Mouse (Mus musculus) neural tube, embryonic 15.5 days (tissue): ENCODE measurements around the gene Ppl. TPM values are rescaled to one million over a fixed set of nuclear protein-coding genes. Genes with fewer than 3 reads are reported as not detected.

Experiments
- ATAC-seq: fragments of 200-750 bp; cut with Nextera tagmentation; 2 replicates; pipeline ENCODE4 v1.8.0; 2017; ENCODE audit warnings: mild to moderate bottlenecking, moderate TSS enrichment, moderate library complexity; ENCODE audit not compliant: low FRiP score
- H3K27ac ChIP-seq: fragments of 300-500 bp; sonication (generic); replicated peaks from 2 replicates; pipeline ENCODE4 v1.5.1; 2015; ENCODE audit warnings: mild to moderate bottlenecking, inconsistent platforms
- H3K27me3 ChIP-seq: fragments of 300-500 bp; sonication (generic); replicated peaks from 2 replicates; pipeline ENCODE4 v1.6.1; 2015; ENCODE audit warnings: inconsistent platforms
- H3K36me3 ChIP-seq: fragments of 300-500 bp; sonication (generic); 2 replicates; pipeline ENCODE4 v1.6.1; 2015; ENCODE audit warnings: inconsistent platforms
- H3K4me1 ChIP-seq: fragments of 300-500 bp; sonication (generic); 2 replicates; pipeline ENCODE4 v1.6.1; 2015; ENCODE audit warnings: inconsistent platforms
- H3K4me2 ChIP-seq: fragments of 300-500 bp; sonication (generic); 2 replicates; pipeline ENCODE4 v1.6.1; 2015; ENCODE audit warnings: inconsistent platforms, mild to moderate bottlenecking, moderate library complexity
- H3K4me3 ChIP-seq: fragments of 300-500 bp; sonication (generic); replicated peaks from 2 replicates; pipeline ENCODE4 v1.5.1; 2015; ENCODE audit warnings: mild to moderate bottlenecking, inconsistent platforms
- H3K9ac ChIP-seq: fragments of 300-500 bp; sonication (generic); replicated peaks from 2 replicates; pipeline ENCODE4 v1.6.1; 2015; ENCODE audit warnings: mild to moderate bottlenecking, inconsistent platforms
- H3K9me3 ChIP-seq: fragments of 300-500 bp; sonication (generic); replicated peaks from 2 replicates; pipeline ENCODE4 v1.6.1; 2016; ENCODE audit warnings: inconsistent platforms
- WGBS: fragments of 180-500 bp; shearing (Covaris S2); methylation state at CpG from one replicate; pipeline ENCODE4 v1.1.7; 2015; ENCODE audit warnings: mixed read lengths; 5-methylcytosine and 5-hydroxymethylcytosine counted together
- polyA plus RNA-seq: library from polyadenylated mRNA; unstranded; fragments of >200 nt; fragmentation: Nextera tagmentation; extraction: Ambion mirVana; gene quantifications from 2 replicates; pipeline ENCODE4 v1.2.1, GENCODE M21; 2015

Gene Ppl
- polyA plus RNA-seq, 1 experiment from 2014 or later = 0.35 TPM

DNA sequence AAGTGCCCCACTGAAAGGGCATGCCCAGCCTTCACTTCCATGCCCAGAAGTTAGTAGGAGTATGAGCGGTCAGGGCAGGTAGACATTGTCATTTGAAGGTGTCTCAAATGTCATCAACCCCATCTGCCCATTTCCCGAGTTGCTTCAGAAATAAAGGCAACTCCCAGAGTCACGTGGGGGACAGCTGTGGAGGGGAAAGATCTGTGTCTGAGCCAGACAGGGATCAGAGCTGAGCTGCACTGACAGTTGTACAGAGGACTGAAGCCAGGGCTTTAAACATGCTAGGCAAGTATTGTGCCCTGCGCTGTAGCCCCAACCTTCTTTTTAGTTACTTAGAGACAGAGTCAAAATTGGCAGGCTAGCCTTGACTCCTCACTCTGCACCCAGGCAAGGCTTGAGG lies 12.4 kb downstream of the Ppl start:
- Histone ChIP-seq H3K9ac (no peak overlapping the region), H3K36me3 (no peaks in the 10 kb centered on the region), H3K27me3 (0 out of 2 replicates have a peak, but pooled peaks cover 6% of the 10 kb centered on the region), H3K27ac (no peak overlapping the region), H3K4me2 (no peak overlapping the region), H3K4me1 (no peaks in the 10 kb centered on the region), H3K4me3 (no peak overlapping the region), H3K9me3 (no peaks in the 10 kb centered on the region)
- ATAC-seq = no peak
- WGBS = 89% methylated on average over 4 of the region's 4 CpGs

DNA sequence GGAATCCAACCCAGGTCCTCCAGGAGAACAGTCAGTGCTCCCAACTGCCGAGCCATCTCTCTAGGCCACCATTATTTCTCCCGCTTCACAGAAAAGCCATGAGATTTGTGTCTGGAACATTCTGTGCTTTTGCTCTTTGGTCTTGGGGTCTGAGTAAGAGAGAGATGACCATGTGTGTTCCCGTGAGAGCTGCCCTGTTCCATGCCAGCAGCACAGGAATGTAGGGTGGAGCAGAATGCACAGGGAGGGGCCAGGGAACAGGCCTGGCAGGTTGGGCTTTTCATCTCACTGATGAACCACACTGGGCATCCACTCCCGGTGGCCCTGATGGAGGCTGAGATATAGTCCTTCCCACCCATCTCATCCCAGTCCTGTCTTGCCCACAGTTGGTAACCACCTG lies 12.8 kb downstream of the Ppl start:
- WGBS = 87% methylated on average over 4 of the region's 4 CpGs
- Histone ChIP-seq H3K27me3 (0 out of 2 replicates have a peak, but pooled peaks cover 6% of the 10 kb centered on the region), H3K9ac (no peak overlapping the region), H3K9me3 (no peaks in the 10 kb centered on the region), H3K36me3 (no peaks in the 10 kb centered on the region), H3K4me3 (no peak overlapping the region), H3K4me1 (no peaks in the 10 kb centered on the region), H3K27ac (no peak overlapping the region), H3K4me2 (no peak overlapping the region)
- ATAC-seq = no peak

DNA sequence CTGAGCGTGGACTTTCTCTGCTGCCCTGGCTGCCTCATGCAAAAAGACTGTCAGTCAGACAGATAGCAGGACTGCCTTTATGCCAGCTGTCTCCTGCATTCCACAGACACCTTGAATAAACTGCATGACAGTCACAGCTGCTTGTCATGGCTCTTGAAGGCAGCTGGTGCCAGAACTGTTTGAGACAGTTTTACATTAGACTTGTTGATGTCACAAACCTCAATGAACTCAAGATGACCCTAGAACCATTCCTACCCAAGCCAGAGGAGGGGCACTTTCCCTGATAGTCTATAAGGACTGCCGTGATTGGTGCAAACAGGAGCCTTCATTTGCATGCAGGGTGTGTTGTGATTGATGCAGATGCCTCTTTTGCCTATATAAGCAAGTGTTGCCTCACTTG lies 18.6 kb downstream of the Ppl start:
- WGBS = 69% methylated on average over 2 of the region's 2 CpGs
- Histone ChIP-seq H3K4me2 (no peak overlapping the region), H3K9me3 (no peaks in the 10 kb centered on the region), H3K36me3 (no peaks in the 10 kb centered on the region), H3K4me3 (no peak overlapping the region), H3K27me3 (no peaks in the 10 kb centered on the region), H3K27ac (no peak overlapping the region), H3K4me1 (no peaks in the 10 kb centered on the region; the same call in 1 of the 2 replicates), H3K9ac (no peak overlapping the region)
- ATAC-seq = no peak

DNA sequence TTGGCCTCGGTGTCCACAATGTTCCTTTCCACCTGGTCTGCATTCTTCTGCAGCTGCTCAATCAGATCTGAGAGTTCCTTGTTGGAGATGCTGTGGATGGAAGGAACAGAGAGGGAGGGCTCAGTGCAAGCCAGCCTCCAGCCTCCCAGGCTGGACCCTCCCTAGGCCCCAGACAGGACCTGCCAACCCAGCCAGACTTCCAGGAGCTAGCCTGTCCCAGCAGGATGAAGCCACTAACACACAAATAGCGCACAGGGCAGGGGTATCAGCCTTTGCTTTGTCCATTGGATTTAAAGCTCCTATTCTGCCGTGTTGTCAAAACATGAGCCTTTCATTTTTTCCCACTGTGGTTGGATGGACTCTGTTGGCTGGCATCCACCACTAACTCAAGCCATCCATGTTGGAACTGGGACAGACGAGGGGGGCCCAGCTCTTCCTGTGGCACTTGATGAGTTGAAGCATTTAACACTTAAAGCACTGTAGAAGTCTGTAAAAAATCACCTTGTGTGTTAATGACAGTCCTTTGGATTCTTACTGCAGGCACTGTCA lies 19.1 kb downstream of the Ppl start:
- Histone ChIP-seq H3K27me3 (no peaks in the 10 kb centered on the region), H3K4me1 (no peaks in the 10 kb centered on the region; the same call in 1 of the 2 replicates), H3K4me2 (no peak overlapping the region), H3K36me3 (no peaks in the 10 kb centered on the region), H3K27ac (no peak overlapping the region), H3K9ac (no peak overlapping the region), H3K4me3 (no peak overlapping the region), H3K9me3 (no peaks in the 10 kb centered on the region)
- ATAC-seq = no peak
- 65% methylated on average over 4 of the region's 4 CpGs for WGBS

DNA sequence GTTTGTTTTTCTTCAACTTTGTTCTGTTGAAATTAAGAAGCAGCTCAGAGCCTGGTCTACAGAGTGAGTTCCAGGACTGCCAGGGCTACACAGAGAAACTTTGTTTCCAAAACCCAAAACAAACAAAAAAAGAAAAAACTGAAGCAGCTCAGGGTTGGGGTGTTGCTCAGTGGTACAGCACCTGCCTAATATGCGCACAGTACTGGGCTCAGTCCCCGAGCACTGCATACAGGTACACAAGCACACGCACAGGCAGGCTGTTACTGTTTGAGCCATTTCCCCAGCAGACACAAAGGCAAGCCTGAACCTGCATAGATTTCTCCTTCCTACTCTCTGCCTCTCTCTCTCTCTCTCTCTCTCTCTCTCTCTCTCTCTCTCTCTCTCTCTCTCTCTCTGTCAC lies 21.2 kb downstream of the Ppl start:
- H3K27me3 ChIP-seq = no peaks in the 10 kb centered on the region
- H3K4me1 ChIP-seq = no peaks in the 10 kb centered on the region; the same call in 1 of the 2 replicates
- H3K9me3 ChIP-seq = no peaks in the 10 kb centered on the region
- H3K4me3 ChIP-seq = no peak overlapping the region
- H3K9ac ChIP-seq = no peak overlapping the region
- WGBS = 87% methylated on average over 3 of the region's 3 CpGs
- H3K36me3 ChIP-seq = no peaks in the 10 kb centered on the region
- no peak overlapping the region for H3K27ac ChIP-seq
- ATAC-seq = no peak
- H3K4me2 ChIP-seq = no peak overlapping the region

DNA sequence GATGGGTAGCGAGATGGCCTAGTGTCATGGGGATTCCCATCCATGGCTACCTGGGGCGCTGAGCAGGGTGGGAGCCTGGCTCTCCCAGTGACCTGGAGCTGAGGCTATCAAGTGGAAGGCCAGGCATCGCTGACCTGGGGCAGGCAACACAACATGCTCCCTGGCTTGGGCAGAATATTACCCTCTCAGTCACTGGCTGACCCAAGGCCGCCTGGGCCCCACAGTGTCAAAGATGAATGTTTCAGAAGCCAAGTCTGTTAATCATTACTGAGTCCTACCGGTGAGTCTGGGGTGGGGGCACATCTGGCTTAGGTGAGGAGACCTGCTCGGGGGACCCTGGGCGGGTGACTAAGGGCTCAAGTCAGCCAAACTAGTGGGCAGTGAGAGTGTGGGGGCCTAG lies 22.3 kb downstream of the Ppl start:
- H3K9ac ChIP-seq = no peak overlapping the region
- 76% methylated on average over 7 of the region's 7 CpGs for WGBS
- no peak overlapping the region for H3K27ac ChIP-seq
- H3K4me1 ChIP-seq = no peaks in the 10 kb centered on the region; the same call in 1 of the 2 replicates
- no peaks in the 10 kb centered on the region for H3K27me3 ChIP-seq
- no peak overlapping the region for H3K4me3 ChIP-seq
- no peak for ATAC-seq
- H3K9me3 ChIP-seq = no peaks in the 10 kb centered on the region
- no peaks in the 10 kb centered on the region for H3K36me3 ChIP-seq
- H3K4me2 ChIP-seq = no peak overlapping the region

DNA sequence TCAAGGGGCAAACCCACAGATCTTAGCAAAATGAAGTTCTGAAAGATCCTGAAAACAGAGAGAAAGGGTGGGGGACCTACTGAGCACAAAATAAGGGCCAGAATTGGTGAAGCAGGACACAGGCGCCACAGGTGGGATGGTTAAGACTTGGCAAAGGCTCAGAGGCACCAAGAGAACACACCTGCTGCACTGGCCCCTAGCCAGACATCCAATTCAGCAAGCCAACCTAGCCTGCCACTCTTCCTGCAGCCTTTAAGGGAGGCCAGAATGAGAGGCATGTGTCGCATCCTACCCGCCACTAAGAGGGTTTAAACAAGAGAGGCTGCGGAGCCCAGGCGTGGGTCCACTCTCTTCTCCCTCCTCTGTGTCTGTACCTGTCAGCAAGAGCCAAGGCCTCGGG lies 31.2 kb downstream of the Ppl start:
- Histone ChIP-seq H3K4me3 (no peak overlapping the region), H3K4me1 (no peaks in the 10 kb centered on the region), H3K27me3 (no peaks in the 10 kb centered on the region), H3K36me3 (no peaks in the 10 kb centered on the region), H3K9me3 (no peaks in the 10 kb centered on the region), H3K4me2 (no peak overlapping the region), H3K9ac (no peak overlapping the region), H3K27ac (no peak overlapping the region)
- 82% methylated on average over 6 of the region's 6 CpGs for WGBS
- ATAC-seq = no peak

DNA sequence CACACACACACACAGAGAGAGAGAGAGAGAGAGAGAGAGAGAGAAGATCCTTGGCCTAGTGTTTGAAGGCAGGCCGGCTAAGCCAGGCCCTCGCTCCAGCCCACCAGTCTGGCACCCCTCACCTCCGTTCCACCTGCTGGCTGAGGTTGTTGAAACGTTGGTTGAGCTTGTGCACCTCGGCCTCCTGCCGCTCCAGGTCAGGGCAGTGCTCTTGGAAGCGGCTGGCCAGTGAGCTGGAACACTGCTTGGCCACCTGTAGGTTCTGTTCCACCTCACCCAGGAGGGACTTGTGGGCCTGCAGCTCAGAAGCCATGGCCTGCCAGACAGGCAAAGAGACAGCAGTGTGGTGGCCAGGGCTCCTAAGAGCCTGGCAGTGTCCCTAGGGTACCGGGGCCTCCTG lies 35.7 kb downstream of the Ppl start:
- WGBS = 79% methylated on average over 8 of the region's 8 CpGs
- H3K9me3 ChIP-seq = no peaks in the 10 kb centered on the region
- H3K4me1 ChIP-seq = no peaks in the 10 kb centered on the region
- no peak overlapping the region for H3K4me3 ChIP-seq
- H3K27ac ChIP-seq = no peak overlapping the region
- no peak overlapping the region for H3K4me2 ChIP-seq
- no peak for ATAC-seq
- no peaks in the 10 kb centered on the region for H3K27me3 ChIP-seq
- no peaks in the 10 kb centered on the region for H3K36me3 ChIP-seq
- H3K9ac ChIP-seq = no peak overlapping the region

DNA sequence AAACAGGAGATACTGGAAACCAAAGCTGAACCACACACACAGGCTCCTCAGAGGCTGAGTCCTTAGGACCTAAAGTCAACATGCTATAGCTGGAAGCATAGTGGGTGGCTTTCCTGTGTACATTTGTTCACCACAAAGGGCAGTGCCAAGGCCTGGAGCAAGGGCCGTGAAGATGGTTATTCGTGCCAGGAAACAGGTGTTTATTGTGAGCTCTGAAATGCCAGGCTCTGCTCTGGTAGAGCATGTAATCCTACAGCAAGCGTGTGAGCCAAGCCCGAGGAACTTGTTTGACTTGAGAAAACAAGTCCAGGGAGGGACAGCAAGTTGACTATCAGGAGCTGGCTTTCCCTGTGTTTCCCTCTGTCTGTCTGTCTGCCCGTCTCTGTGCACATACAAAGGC lies 38.9 kb downstream of the Ppl start:
- Histone ChIP-seq H3K4me2 (no peak overlapping the region), H3K36me3 (peaks cover 10% of the 10 kb centered on the region; the same call in 1 of the 2 replicates), H3K4me3 (no peak overlapping the region), H3K27me3 (no peaks in the 10 kb centered on the region), H3K9me3 (no peaks in the 10 kb centered on the region), H3K27ac (no peak overlapping the region), H3K4me1 (no peaks in the 10 kb centered on the region), H3K9ac (no peak overlapping the region)
- no peak for ATAC-seq
- 91% methylated on average over 5 of the region's 5 CpGs for WGBS

DNA sequence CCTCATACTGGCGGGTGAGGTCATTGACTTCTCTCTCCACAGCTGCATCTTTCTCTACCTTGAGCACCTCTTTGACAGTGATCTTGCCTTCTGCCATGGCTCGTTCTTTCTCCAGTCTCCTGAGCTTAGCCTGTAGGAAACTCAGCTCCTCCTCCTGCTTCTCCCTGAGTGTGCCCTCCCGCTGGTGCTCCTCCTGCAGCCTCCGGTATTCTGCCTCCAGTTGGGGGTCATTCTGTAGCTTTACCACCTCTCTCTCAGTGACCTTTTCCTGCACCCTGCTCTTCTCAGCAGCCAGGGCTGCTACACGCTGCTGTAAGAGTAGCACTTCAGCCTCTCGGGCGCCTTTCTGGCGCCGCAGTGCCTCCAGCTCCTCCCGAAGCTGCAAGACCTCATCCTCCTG lies 43.2 kb downstream of the Ppl start:
- Histone ChIP-seq H3K4me1 (no peaks in the 10 kb centered on the region), H3K9me3 (no peaks in the 10 kb centered on the region), H3K36me3 (peaks cover 50% of the 10 kb centered on the region), H3K9ac (no peak overlapping the region), H3K27ac (no peak overlapping the region), H3K27me3 (no peaks in the 10 kb centered on the region), H3K4me2 (no peak overlapping the region), H3K4me3 (no peak overlapping the region)
- WGBS = 73% methylated on average over 10 of the region's 10 CpGs
- ATAC-seq = no peak

DNA sequence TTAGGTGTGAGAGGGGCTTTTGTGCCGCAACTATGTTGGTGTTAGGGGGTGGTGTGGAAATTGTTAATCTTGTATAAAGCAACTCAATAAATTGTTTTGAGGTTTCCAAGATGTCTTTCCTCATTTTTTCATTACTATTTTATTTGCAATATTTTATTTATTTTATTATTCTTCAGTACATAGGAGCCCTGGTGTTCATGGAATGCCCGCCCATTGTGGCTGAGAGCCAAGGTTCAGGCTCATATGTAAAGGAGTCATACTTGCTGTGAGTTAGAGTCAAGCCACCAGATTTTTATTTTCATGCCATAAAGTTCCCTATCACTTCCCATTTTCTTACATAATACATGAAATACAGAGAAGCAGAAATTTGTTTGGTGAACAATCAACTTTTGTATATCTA lies 46.0 kb downstream of the Ppl start:
- Histone ChIP-seq H3K36me3 (peaks cover 78% of the 10 kb centered on the region), H3K4me1 (no peaks in the 10 kb centered on the region), H3K9me3 (no peaks in the 10 kb centered on the region), H3K4me2 (no peak overlapping the region), H3K27me3 (no peaks in the 10 kb centered on the region), H3K4me3 (no peak overlapping the region), H3K9ac (no peak overlapping the region), H3K27ac (no peak overlapping the region)
- ATAC-seq = no peak
- 100% methylated on average over 2 of the region's 2 CpGs for WGBS

DNA sequence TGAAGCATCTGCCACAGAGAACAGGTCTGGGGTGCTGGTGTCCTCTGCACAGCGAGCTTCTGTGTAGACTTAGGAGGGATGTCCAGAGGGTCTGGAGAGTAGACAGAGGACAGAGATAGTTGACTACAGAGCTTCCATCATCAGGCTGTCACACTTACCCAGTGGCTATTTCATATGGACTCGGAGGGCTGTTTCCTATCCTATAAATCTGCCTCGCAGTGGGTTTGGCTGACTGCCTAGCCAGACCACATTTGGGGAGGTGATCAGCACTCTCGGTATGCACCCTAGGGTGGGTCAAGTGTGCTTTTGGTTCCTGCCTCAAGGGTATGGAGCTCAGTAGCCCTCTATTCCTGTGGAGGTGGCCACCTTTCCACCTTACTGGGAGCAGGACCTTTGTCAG lies 47.0 kb downstream of the Ppl start:
- Histone ChIP-seq H3K4me3 (no peak overlapping the region), H3K9me3 (no peaks in the 10 kb centered on the region), H3K36me3 (peaks cover 80% of the 10 kb centered on the region), H3K27me3 (no peaks in the 10 kb centered on the region), H3K4me2 (no peak overlapping the region), H3K4me1 (no peaks in the 10 kb centered on the region), H3K9ac (no peak overlapping the region), H3K27ac (no peak overlapping the region)
- no peak for ATAC-seq
- 89% methylated on average over 4 of the region's 4 CpGs for WGBS

DNA sequence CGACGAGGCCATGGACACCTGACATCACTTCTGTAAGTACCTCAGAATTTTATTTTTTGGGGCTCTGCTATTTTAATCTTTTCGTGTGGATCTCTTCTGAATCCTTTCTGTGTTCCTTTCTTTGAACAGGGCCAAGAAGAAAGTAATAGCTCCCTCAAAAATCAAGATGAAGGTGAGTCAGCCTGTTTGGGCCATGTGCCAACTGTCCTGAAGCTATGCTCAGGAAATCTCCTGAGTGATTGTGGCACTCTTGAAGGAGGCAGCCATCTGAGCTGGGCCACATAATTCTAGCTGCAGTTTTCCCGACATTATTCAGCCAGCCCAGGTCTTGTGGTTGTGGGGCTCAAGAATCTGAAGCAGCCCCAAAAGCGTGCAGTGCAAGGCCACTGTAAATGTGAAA lies 57.9 kb downstream of the Ppl start:
- no peak for ATAC-seq
- Histone ChIP-seq H3K27ac (no peak overlapping the region), H3K4me2 (no peak overlapping the region), H3K27me3 (no peaks in the 10 kb centered on the region), H3K9me3 (no peaks in the 10 kb centered on the region), H3K4me1 (no peaks in the 10 kb centered on the region), H3K9ac (no peak overlapping the region), H3K4me3 (no peak overlapping the region), H3K36me3 (peaks cover 89% of the 10 kb centered on the region)
- 97% methylated on average over 5 of the region's 5 CpGs for WGBS
